Mouse (Mus musculus) ES-Bruce4 (cell line): Measurements from ENCODE around the gene Tshz2.

Experiments used
- CTCF ChIP-seq: IDR thresholded peaks from one replicate; pipeline ENCODE4 v1.8.1; 2011; ENCODE audit warnings: low read depth, low read length
- EP300 ChIP-seq: IDR thresholded peaks from 2 replicates; pipeline ENCODE4 v1.6.1; 2011; ENCODE audit warnings: low read depth, low read length; ENCODE audit not compliant: insufficient read depth
- POLR2A ChIP-seq: IDR thresholded peaks from one replicate; pipeline ENCODE4 v1.8.1; 2011; ENCODE audit warnings: low read length; ENCODE audit not compliant: insufficient read depth

DNA sequence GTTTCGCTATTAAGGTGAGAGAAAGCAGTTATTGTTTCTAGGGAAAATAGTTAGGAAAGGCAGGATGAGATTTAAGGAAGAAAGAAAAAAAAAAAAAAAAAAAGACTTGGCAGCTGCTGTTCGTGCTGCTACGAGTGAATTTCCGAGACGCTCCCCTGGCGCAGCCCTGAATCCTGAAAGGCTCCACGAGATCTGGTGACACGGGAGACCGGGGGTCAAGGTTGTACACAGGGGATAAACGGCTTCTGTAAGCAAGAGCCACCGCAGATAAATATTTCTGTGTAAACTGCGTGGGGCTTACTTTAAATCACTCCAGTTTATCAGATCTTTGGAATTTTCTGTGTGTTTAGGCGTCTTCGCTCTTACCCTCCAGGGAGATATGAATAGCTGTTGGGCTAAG is 8.7 kb downstream of the Tshz2 start:
- TF ChIP-seq POLR2A = no peak
- no peak for TF ChIP-seq EP300
- no peak for TF ChIP-seq CTCF
